Mouse (Mus musculus) right cerebral cortex, postnatal 25 days (tissue): ENCODE measurements around the gene Gm20388.

Source experiments
- DNase-seq: peaks from one replicate; pipeline ENCODE4 v3.0.0; 2022

Gm20388 gene

DNA sequence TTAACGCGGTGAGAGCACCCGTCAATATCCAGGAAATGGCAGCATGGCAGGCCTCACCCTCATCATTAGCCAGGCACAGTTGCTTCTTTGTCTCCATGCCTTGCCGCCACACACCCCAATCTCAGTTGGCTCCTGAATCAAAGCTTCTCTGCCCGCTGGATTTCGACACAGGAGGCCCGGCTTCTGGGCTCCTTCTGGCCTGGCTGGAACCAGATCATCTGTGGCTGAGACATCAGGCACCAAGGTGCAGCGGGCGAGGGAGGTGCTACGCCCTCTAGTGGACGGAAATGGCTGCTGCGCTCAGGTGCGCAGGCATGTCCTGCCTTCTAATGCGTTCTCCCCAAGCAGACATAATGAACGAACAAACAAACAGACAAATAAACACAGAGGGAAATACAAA lies 1302.6 kb downstream of the Gm20388 start:
- DNase-seq, result no peak

DNA sequence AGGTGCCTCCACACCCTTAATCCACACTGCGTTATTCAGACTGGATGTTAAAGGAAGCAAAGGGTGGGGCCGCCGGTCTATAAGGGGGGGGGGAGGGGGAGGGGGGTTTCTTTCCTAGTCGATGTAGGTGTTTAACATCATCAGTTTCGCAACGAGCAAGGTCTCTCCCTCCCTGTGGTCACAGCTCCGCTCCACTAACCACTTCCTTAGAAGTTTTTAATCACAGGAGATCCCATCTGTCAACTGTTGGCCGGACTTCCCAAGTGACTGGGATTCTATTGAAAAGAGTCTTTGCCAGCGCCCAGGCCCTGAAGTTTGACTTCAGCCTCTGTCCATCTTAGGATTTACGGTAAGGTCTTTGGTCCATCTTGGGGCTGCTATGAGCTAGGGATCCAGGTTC lies 1303.0 kb downstream of the Gm20388 start:
- no peak for DNase-seq

DNA sequence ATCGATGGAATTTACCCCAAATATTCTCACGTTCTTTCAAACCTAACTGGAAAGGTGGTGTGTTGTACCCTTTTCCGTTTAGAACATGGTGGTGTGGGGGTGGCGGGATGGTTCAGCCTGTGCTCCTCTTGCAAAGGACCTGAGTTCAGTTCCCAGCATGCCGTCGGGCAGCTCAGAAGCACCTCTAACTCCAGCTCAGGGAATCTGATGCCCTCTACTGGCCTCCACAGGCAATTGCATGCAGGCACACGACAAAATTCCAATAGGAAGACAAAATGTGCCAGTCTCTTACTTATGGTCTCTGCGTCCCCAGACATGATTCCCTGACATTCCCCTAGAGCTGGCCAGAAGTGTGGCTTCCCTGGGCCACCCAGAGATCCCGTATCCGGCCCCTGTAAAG lies 1304.3 kb downstream of the Gm20388 start:
- DNase-seq, result no peak

DNA sequence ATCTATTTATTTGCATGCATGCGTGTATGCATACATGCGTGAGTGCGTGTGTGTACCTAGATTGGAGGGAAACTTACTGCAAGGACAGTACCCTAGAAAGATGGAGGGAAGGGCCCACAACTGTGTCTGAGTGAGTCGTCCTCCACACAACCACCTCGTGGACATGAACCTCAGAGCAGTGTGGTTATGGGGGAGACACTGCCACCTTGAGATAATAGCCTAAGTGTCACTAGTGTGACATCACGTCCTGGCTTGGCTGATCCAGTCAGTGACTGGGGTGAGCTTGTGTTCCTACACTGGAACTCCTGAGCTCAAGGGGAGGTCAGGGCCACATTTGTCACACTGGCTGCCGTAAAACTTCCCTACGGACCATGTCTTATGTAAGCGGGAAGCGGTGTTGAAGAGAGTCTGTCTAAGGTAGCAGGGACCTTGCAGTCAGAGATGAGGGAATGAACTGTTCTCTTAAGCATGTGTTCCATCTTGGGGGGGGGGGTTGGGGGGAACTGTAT lies 1305.9 kb downstream of the Gm20388 start:
- DNase-seq, result no peak

DNA sequence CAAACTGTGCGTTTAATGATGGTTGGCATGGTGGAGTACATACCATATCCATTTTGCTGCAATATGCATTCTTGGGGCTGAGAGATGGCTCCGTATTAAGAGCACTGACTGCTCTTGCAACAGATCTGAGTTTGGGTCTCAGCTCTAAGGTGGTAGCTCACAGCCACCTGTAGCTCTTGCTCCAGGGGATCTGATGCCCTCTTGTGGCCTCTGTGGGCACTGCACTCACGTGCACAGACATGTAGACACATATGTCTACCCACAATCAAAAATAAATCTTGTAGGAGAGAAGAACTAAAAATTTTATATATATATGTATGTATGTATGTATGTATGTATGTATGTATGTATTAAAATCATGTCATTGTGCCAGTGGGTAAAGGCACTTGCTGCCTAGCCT lies 1307.8 kb downstream of the Gm20388 start:
- no peak for DNase-seq

DNA sequence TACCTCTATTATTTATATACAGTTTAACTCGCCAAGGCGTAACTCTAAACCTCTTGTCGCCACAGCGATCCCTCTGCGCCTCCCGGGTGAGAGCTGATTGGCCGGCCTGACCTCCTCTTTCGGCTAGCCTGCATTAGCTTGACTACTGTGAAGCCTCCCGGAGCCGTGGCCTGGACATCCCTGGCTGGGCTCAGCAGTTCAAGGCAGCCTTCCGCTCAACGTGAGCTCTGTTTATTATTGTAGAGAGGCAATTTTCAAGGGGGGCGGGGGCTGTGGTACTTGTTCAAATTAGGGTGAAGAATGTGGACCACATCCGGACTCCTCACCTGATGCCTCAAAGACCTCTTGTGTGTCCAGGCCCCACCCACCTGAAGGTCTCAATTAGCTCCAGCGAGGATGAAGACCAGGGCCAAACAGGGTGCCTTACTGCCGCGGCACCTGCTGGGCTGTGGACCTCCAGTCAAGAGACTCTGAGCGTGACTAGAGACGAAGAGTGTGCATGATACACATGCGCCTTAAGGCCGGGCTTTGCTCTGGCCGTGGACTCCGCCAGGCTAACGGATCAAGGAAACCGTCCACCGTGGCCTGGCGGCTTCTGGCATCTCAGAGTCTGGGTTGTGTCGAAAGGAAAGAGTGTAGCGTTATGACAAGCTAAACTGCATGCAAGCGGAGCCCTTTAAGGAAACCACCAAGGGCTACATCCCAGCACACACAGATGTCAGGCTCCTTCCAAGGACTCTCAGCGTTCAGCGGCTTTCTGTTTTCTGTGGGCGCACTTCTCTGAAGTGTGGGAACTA lies 1309.7 kb downstream of the Gm20388 start:
- DNase-seq, result no peak

DNA sequence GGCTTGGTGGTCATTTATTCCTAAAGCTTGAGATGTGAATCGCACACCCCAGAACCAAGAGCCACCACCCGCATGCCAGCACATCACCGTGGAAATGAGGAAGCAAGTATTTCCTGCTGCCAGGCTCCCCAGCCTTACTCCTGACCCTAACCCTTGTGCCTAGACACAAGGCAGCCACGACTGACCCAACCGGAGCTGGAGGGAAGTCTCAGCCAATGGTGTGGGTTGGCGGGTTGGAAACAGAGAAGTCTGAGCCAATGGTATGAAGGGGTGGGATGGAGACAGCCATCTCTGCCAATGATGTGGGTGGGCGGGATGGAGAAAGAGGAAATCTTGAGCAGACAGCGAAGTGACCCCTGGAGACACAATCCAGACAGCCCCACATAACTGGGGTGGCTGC lies 1314.1 kb downstream of the Gm20388 start:
- DNase-seq, result no peak

DNA sequence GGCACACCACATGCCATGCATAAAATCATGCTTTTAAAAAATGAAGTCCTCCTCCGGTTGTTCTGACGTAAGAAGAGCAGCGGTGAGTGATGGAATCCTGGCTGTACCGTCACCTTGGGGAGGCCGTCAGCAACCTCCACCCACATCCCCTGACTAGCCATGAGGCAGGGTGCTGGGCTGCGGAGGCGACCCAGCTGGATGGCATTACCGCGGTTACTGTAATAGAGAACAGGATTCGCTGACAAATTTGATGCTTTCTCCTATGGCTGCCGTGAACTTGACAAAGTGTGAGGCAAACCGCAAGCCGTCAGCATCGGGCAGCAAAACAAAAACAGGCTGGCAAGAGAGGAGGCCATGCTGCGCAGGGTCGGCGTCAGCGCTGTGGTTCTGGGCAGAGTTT lies 1317.1 kb downstream of the Gm20388 start:
- DNase-seq, result no peak

DNA sequence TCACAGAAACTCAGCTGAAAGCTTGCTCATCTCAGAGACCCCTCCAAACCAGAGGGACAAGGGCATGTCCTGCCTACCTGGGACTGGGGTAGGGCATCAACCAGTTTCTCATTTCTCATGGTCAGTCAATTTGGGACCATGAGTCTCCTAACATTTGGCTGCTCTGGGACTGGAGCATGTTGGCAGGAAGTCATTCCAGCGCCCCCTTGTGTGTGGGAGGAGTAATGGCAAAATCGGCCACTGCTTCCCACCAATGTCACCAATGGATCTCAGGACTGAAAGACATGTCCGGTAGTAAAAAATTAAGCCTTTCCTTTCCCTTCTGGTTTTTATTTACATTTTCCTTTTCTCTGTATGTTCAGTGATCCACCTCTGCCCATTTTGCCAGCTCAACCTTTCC lies 1318.3 kb downstream of the Gm20388 start:
- DNase-seq, result no peak

DNA sequence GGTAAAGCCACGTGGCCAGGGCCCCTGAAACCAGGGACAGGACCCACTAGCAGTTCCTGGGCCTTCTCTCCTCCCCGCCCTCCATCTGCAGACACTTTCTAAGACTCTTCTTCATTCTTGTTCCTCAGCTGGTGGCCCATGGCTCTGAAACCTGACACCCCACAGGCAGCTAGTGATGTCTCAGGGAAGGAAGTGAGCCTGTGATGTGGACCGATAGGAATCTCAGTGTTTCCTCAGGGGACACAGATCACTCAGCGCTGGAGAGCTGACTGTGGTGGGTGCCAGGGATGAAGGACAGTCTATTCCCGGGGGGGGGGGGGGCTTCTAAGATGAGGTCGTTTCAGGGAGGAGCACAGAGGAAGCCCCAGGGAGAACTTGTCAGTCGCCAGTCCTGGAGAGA lies 1318.9 kb downstream of the Gm20388 start:
- no peak for DNase-seq

DNA sequence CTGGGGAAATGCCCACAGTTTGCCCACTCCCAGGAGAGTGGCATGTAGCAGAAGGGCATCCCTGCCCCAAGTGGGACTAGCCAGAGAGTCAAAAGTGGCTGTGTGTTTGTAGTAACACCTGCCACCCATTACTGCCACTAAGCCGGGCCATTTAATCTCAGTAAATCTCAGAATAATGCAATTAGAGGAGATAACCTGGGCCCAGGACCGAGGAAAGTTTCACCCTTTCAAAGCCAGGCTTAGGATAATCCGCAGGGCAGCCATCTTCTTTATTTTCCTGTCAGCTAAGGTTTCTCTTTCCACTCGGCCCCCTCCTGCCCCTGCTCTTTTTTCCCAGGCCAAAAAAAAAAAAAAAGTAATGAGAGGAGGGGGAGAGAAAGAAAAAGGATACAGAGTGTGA lies 1322.6 kb downstream of the Gm20388 start:
- DNase-seq, result no peak

DNA sequence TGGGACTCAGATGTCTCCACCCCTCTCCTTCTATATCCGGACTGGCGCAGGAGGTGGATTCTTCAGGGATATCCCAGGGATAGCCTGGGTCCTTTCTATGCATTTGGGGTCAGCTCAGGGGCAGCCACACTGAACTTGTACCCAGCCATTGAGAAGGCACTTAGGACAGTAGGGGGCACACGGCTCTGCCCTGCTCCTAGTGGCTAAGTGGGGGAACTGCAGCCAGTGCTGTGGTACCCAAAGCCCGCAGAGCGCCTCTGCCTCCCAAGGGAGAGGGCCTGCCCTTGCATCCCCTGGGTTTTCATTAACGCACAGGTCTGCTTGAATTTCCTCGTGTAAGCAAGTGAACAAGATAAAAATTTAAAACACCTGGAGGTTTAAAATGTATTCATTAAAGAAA lies 1324.3 kb downstream of the Gm20388 start:
- DNase-seq, result no peak

DNA sequence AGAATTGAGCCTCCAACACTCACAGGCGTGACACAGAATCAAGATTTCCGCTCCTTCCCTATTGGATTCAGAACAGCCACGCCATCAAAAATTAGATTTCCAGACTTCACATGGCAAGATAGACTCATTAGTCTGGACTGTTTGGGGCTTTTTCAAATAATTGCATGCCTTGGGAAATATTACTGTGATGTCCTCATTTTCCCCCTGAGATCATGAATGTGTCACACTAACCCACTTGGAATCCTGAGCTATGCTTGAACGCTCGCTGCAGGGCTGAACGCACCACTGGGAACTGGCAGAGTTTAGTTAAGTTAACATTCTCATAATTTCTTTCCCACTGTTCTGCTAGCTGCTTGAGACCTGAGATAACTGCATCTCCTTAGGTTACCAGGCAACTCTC lies 1329.0 kb downstream of the Gm20388 start:
- no peak for DNase-seq

DNA sequence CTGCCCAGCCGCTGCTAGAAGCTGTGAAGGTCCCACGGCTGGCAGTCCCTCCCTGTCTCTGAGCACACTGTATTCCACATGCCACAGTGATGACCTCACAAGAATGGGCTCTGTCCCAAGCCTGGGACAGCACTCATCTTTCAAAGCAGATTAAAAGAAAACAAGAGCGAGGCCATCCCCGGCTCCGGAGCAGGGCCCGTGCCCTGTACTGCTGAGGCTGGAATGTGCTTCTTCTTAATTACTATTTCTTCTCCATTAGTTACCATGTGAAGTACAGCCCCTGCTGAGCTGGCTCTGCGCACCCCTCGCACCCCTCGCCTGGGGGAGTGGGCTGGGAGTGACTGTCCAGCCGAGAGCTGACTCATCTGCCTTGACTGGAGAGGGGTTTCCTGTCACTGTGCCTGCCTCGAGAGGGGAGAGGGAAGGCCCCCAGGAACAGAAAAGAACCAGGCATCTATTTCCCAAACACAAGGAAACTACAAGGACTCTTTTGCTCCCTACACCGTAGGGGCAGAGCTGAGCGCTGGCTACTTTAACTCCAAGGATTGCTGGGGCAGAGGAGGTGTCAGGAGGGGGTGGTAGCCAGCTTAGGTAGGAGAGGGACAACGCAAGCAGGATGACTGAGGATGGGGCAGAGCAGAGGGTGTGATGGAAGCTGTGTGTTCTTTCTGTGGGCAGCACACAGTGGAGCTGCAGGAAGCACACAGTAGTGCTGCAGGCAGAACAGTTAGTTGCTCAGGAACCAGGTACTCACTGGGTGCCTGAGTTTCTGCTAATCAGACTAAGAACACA lies 1331.3 kb downstream of the Gm20388 start:
- no peak for DNase-seq

DNA sequence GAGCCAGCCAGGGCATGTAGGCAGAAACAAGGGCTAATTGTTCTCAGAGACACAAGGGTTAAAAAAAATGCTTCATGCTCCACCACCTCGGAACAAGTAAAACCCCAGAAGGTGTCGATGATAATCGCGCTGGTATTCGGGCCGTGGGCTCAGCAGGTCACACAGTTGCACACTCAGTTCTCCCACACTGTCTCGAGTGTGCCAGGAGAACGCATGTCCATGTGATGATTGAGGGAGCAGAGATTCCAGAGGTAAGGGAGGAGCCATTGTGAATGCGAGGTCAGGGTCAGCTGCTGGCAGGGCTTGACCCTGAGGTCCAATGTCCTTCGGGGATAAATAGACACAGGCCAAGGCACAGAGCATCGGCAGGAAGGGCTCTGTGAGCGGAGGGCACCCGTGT lies 1332.0 kb downstream of the Gm20388 start:
- DNase-seq, result no peak

DNA sequence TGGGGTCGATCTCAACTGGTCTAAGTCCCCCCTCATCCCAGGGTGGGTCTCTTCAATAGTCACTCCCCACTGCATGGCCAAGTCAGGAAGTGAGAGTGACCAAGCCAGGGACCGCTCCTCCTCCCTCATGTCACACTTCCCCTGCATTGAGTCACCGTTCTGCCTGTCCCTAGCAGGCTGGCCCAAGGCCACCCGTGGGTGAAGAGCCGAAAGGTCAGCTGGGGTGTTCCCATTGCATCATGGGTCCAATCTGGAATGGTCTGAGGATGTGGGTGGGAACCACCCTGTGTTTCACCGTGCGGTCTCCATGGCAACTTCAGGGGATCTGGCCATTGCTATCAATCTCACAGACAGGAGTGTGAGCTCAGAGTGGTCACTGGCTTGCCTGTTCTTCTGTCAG lies 1338.2 kb downstream of the Gm20388 start:
- no peak for DNase-seq

DNA sequence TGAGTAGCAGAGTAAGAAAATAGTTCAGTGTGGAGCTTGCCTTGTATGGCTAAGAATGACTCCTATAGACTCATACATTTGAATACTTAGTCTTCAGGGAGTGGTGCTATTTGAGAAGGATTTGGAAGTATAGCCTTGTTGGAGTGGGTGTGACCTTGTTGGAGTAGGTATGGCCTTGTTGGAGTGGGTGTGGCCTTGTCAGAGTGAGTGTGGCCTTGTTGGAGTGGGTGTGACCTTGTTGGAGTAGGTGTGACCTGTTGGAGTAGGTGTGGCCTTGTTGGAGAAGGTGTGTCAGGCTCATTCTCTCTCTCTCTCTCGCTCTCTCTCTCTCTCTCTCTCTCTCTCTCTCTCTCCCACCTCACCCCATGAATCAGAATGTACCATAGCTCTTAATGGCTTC lies 1338.8 kb downstream of the Gm20388 start:
- no peak for DNase-seq

DNA sequence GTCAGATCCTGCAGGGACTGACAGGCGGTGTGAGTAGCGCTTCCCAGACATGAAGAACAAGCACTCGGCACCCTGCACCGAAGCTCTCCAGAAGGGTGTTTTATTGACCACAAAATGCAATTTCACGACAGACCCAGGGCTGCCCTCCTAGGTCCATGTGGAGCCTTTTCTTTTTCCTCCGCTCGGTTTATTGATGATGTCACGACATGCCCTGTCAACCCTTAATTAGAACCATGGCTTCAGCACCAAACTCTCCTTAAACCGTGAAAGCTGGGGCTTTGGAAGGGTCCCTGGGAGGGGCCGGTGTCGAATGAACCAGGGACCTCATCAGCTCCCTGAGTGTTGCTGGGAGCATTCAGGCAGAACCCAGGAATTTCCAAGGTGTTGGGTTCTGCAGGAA lies 1340.4 kb downstream of the Gm20388 start:
- no peak for DNase-seq

DNA sequence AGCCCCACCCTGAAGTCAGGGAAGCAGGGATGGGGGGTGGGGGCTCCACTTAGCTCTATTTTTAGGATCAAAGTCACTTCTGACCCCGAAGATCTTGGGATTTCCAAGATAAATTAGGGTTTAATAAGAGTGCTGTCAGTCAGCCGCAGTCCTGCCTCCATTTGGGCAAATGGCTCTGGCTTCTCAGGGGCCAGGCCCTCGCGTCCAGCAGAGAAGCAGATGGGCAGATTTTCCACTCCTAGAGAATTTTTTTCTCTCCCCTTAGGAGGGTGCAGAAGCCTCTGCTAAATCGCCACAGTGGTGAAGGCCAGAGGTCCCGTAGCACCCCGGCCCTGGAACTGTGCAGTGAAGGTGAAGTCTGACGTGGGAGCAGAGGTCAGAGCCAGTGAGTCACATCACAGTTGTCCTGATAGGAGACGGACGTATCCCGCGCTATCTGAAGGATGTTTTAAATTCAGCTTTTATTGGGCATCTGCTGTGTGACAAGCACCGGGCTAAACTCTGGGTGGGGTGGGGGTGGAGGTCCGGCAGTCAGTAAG lies 1345.2 kb downstream of the Gm20388 start:
- DNase-seq, result no peak

DNA sequence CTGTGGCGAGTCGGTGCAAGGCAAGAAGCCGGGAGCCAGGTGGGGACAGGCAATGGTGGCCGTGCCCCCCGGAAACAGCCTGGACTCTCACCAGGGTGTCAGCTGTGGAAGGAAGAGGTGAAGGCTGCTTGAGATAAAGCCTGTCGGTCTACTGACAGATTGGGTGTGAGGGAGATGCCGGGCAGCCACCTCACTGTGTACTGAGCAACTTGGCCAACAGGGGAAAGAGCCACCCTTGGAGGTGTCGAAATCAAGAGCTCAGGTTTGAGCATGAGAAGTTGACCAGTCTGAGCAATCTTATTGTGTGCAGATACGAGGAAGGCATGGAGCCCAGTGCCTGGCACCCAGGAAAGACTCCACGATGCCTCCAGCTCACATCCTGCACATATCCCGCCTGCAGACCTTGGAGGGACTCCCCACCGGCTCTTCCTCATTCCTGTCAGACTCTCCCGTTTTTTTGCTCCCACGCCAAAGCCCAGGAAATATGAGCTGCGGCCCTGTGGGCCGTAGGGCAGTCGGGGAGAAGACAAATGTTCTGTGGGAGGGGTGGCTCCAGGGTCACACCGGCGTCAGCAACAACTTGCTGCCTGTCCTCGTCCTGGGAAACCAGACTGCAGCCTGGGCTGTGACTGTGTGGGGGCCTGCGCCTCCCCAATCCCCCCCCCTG lies 1347.6 kb downstream of the Gm20388 start:
- DNase-seq, result no peak

DNA sequence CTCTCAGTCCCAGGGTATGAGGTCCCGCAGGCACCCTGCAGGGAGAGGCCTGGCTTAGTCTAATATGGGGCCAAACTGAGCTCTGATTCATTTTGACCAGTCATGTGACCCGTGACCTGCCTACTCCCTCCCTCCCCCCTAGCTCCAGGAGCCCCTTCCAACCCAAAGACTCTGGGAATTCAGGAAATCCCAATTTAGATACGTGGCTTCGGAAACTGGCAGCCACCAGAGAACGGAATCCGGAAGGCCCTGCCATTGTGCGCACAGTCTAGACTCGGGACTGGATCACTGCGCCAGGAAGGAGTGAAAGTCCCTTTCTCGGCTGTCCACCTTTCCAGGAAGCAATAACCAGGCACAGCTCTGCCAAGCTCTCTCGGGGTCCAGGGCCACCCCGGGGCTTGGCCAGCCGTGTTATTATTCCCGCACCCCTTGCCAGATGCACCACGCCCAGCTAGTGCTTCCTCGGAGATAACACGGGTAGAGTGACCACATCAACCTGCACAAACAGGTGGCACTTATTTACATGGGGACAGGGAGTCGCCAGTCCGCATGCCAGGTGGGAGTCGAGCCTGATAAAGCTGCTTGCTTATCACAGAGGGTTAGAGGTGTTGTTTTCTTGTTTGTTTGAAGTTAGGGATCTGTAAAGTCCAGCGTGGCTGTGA lies 1352.2 kb downstream of the Gm20388 start:
- DNase-seq, result no peak

DNA sequence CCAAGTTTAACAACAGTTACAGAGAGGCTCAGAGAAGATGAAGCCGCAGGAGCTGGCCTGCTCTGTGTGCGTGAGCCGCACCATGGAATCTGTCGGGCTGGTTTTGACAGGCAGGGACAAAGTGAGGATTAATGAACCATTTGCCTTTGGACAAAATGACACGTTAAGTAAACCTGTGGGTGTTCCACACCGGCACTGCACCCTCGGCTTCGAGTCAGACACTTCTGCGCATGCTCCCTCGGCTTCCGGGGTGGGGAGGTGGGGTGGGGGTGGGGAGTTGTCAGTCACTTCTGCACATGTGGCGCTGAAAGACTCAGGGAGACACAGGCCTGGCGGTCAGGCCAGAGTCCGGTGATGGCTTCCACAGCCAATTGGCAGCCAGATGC lies 1352.7 kb downstream of the Gm20388 start:
- no peak for DNase-seq

DNA sequence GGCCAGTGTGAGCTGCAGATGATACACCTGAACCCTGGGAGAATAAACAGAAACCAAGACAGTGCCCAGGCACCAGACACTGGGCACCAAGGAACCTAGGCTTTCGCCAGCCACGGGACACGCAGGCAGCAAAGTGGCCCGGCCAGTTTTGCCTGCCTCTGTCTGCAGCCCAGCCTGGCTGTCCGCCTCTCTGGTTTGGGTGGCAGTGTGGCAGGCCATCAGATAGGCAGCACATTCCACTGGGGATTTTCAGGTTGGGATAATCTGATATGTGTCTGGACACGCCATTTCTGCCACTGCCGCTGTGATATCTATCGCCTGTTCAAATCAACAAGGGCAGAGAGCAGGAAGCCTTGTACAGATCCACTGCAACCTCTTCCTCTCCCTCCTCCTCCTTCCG lies 1353.6 kb downstream of the Gm20388 start:
- DNase-seq, result no peak
